Mouse (Mus musculus) G1E (cell line): ENCODE measurements around the gene Gm42742.

Experiments used
- CTCF ChIP-seq: IDR thresholded peaks from 2 replicates; pipeline ENCODE4 v1.5.1; 2012; ENCODE audit warnings: low read depth, low read length, inconsistent platforms, mixed read lengths
- GATA1 ChIP-seq: IDR thresholded peaks from 2 replicates; pipeline ENCODE4 v1.6.1; 2012; ENCODE audit warnings: borderline replicate concordance, low read length, inconsistent platforms, mixed read lengths

GRCm38 (mm10) chr7:127013385-127013784 is 7.5 kb downstream of the Gm42742 start:
- TF ChIP-seq CTCF = no peak
- TF ChIP-seq GATA1 = no peak
